Mouse (Mus musculus) midbrain, embryonic 15.5 days (tissue): ENCODE data around the gene Dusp27. TPM values are rescaled to one million over a fixed set of nuclear protein-coding genes. Genes with fewer than 3 reads are reported as not detected.
A peak's percentile ranks its signal among the peaks of the same experiment; 100 is the strongest.
"Not testable (repeated sequence)": the region's sequence is repeated elsewhere in the genome, so short reads cannot be mapped to it uniquely, and the experiment has no call there.

Experiments used
- ATAC-seq: fragments of 200-750 bp; cut with Nextera tagmentation; replicated peaks from 2 replicates; pipeline ENCODE4 v1.8.0; 2017; ENCODE audit warnings: moderate TSS enrichment
- H3K27ac ChIP-seq: fragments of 300-500 bp; sonication (generic); 2 replicates; pipeline ENCODE4 v1.5.1; 2015; ENCODE audit warnings: mild to moderate bottlenecking, inconsistent platforms
- H3K27me3 ChIP-seq: fragments of 300-500 bp; sonication (generic); replicated peaks from 2 replicates; pipeline ENCODE4 v1.6.1; 2015; ENCODE audit warnings: inconsistent platforms
- H3K36me3 ChIP-seq: fragments of 300-500 bp; sonication (generic); replicated peaks from 2 replicates; pipeline ENCODE4 v1.6.1; 2015; ENCODE audit warnings: inconsistent platforms
- H3K4me1 ChIP-seq: fragments of 300-500 bp; sonication (generic); 2 replicates; pipeline ENCODE4 v1.6.1; 2015; ENCODE audit warnings: inconsistent platforms
- H3K4me2 ChIP-seq: fragments of 300-500 bp; sonication (generic); 2 replicates; pipeline ENCODE4 v1.6.1; 2015; ENCODE audit warnings: inconsistent platforms, mild to moderate bottlenecking, moderate library complexity
- H3K4me3 ChIP-seq: fragments of 300-500 bp; sonication (generic); 2 replicates; pipeline ENCODE4 v1.5.1; 2015; ENCODE audit warnings: mild to moderate bottlenecking, inconsistent platforms
- H3K9ac ChIP-seq: fragments of 300-500 bp; sonication (generic); 2 replicates; pipeline ENCODE4 v1.6.1; 2015; ENCODE audit warnings: mild to moderate bottlenecking, inconsistent platforms
- H3K9me3 ChIP-seq: fragments of 300-500 bp; sonication (generic); 2 replicates; pipeline ENCODE4 v1.6.1; 2016; ENCODE audit warnings: inconsistent platforms
- WGBS: fragments of 180-500 bp; shearing (Covaris S2); methylation state at CpG from one replicate; pipeline ENCODE4 v1.1.7; 2015; ENCODE audit warnings: mixed read lengths; 5-methylcytosine and 5-hydroxymethylcytosine counted together
- polyA plus RNA-seq: library from polyadenylated mRNA; unstranded; fragments of >200 nt; fragmentation: Nextera tagmentation; extraction: Ambion mirVana; gene quantifications from 2 replicates; pipeline ENCODE4 v1.2.1, GENCODE M21; 2015

The Dusp27 gene
- polyA plus RNA-seq, 1 experiment from 2014 or later, result 1.7 TPM

GRCm38 (mm10) chr1:166155113-166155494 is 27.4 kb upstream of the Dusp27 start:
- Histone ChIP-seq H3K27ac (no peak overlapping the region), H3K36me3 (no peaks in the 10 kb centered on the region), H3K9me3 (no peaks in the 10 kb centered on the region), H3K27me3 (peaks cover 17% of the 10 kb centered on the region), H3K4me2 (no peak overlapping the region), H3K4me3 (no peak overlapping the region), H3K4me1 (peaks cover 11% of the 10 kb centered on the region; the same call in 1 of the 2 replicates), H3K9ac (no peak overlapping the region)
- 67% methylated on average over 10 of the region's 10 CpGs for WGBS
- ATAC-seq, result peak; percentile 22; the same call in 1 of the 2 replicates

- WGBS, result 24% methylated on average over 29 of the region's 29 CpGs
- Histone ChIP-seq H3K4me2 (peak overlapping the region; percentile 42), H3K27ac (no peak overlapping the region), H3K9me3 (no peaks in the 10 kb centered on the region), H3K36me3 (no peaks in the 10 kb centered on the region), H3K4me1 (peaks cover 11% of the 10 kb centered on the region; the same call in 1 of the 2 replicates), H3K4me3 (no peak overlapping the region), H3K9ac (no peak overlapping the region), H3K27me3 (peaks cover 16% of the 10 kb centered on the region)
- ATAC-seq, result peak; percentile 48
These were observed 26.7 kb upstream of the Dusp27 start for GRCm38 (mm10) chr1:166154162-166155112.

DNA sequence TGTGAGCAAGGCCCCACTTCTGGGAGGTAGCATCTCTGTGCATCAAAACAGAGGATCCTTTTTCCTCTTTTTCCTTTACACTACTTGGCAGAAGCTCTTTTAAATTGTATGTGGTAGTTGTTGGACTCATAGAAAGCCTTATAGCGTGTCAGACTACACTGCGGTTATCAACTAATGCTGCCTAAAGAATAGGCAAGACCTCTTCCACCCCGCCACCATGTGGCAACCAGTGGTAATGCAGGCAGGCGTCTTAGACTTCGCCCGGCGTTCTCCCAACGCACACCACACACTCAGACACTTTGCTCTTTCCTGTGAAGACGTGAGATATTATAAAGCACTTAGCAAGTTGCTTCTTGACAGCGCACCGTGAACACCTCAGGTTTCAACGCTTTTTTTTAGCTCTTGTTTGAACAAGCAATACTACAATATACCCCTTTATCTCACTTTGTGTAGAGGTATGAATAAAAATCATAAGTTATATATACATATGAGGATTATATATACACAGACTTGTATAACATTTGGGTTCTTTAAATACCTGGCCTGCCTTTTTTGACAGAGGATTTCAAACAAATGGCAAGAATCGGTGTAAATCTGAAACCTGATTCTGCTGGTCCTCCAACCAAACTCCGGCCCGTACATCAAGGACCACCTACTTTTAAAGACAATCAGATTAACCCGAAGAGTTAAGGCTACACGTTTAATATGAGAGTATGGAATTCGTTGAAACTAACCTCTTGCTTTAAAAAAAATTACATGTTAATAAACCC is 25.8 kb upstream of the Dusp27 start:
- ATAC-seq, result peak; percentile 55
- Histone ChIP-seq H3K4me2 (0 out of 2 replicates have a peak overlapping the region, but pooled peaks have one; percentile 22), H3K27me3 (peaks cover 16% of the 10 kb centered on the region), H3K9me3 (no peaks in the 10 kb centered on the region), H3K4me1 (peaks cover 11% of the 10 kb centered on the region; the same call in 1 of the 2 replicates), H3K9ac (no peak overlapping the region), H3K4me3 (no peak overlapping the region), H3K27ac (no peak overlapping the region), H3K36me3 (no peaks in the 10 kb centered on the region)
- WGBS, result 12% methylated on average over 18 of the region's 18 CpGs

GRCm38 (mm10) chr1:166152034-166152433 is 24.3 kb upstream of the Dusp27 start:
- H3K27ac ChIP-seq, result no peak overlapping the region
- ATAC-seq, result no peak
- no peaks in the 10 kb centered on the region for H3K9me3 ChIP-seq
- no peak overlapping the region for H3K4me2 ChIP-seq
- H3K4me1 ChIP-seq, result peaks cover 11% of the 10 kb centered on the region; the same call in 1 of the 2 replicates
- no peak overlapping the region for H3K4me3 ChIP-seq
- WGBS, result 93% methylated on average over 10 of the region's 10 CpGs
- H3K9ac ChIP-seq, result no peak overlapping the region
- peaks cover 16% of the 10 kb centered on the region for H3K27me3 ChIP-seq
- no peaks in the 10 kb centered on the region for H3K36me3 ChIP-seq

DNA sequence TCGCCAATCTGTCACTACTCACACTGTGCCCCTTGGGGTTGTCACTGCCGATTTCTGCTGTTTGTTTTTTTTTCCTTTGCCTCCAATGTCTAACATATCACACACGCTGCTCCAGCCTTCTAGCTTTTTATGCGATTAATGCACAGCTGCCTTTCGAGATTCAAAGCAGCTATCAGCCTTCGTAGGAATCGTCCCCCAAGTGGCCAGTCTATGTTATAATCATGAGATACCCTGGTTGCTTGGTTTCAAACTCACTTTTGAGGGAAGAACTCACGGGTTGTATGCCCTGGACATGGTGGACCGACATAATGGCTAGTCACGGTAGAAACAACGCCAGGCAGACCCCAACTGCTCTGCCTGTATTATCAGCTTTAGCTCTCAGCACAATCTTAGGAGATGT is 23.6 kb upstream of the Dusp27 start:
- Histone ChIP-seq H3K36me3 (no peaks in the 10 kb centered on the region), H3K9ac (no peak overlapping the region), H3K4me2 (no peak overlapping the region), H3K4me1 (peaks cover 11% of the 10 kb centered on the region; the same call in 1 of the 2 replicates), H3K4me3 (no peak overlapping the region), H3K27ac (no peak overlapping the region), H3K9me3 (no peaks in the 10 kb centered on the region), H3K27me3 (peaks cover 16% of the 10 kb centered on the region)
- 35% methylated on average over 11 of the region's 11 CpGs for WGBS
- no peak for ATAC-seq

- ATAC-seq, result no peak
- peaks cover 11% of the 10 kb centered on the region; the same call in 1 of the 2 replicates for H3K4me1 ChIP-seq
- H3K9ac ChIP-seq, result no peak overlapping the region
- no peaks in the 10 kb centered on the region for H3K36me3 ChIP-seq
- no peak overlapping the region for H3K27ac ChIP-seq
- H3K4me3 ChIP-seq, result no peak overlapping the region
- peaks cover 8% of the 10 kb centered on the region for H3K27me3 ChIP-seq
- no peaks in the 10 kb centered on the region for H3K9me3 ChIP-seq
- no peak overlapping the region for H3K4me2 ChIP-seq
- WGBS, result 80% methylated on average over 7 of the region's 7 CpGs
These were observed 22.3 kb upstream of the Dusp27 start for GRCm38 (mm10) chr1:166150035-166150434.

GRCm38 (mm10) chr1:166149441-166149840 is 21.7 kb upstream of the Dusp27 start:
- no peaks in the 10 kb centered on the region for H3K9me3 ChIP-seq
- no peak overlapping the region for H3K4me3 ChIP-seq
- 87% methylated on average over 4 of the region's 4 CpGs for WGBS
- no peak overlapping the region for H3K27ac ChIP-seq
- H3K4me2 ChIP-seq, result no peak overlapping the region
- no peaks in the 10 kb centered on the region for H3K36me3 ChIP-seq
- no peak overlapping the region for H3K9ac ChIP-seq
- no peak for ATAC-seq
- H3K27me3 ChIP-seq, result peaks cover 2% of the 10 kb centered on the region
- peaks cover 9% of the 10 kb centered on the region; the same call in 1 of the 2 replicates for H3K4me1 ChIP-seq

GRCm38 (mm10) chr1:166147657-166148056 is 19.9 kb upstream of the Dusp27 start:
- Histone ChIP-seq H3K9me3 (no peaks in the 10 kb centered on the region), H3K4me3 (no peak overlapping the region), H3K4me1 (0 out of 2 replicates have a peak, but pooled peaks cover 7% of the 10 kb centered on the region), H3K27me3 (no peaks in the 10 kb centered on the region), H3K4me2 (no peak overlapping the region), H3K36me3 (no peaks in the 10 kb centered on the region), H3K27ac (no peak overlapping the region), H3K9ac (no peak overlapping the region)
- 67% methylated on average over 3 of the region's 3 CpGs for WGBS
- ATAC-seq, result no peak

DNA sequence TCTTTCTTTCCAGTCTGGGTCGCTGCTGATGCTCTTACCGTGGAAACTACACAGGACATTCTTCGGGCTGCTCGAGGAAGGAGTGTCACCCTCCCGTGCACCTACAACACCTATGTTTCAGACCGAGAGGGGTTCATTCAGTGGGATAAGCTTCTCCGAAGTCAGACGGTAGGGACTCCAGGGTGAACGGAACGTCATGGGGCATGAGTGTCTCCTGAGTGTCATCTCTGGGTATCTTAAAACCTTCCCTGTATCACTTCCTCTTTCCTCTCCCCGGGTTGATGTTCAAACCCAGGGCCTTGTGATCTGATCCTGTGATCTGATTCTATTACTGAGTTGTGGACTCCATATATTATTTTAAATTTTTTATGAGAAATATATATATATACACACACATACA is 18.9 kb upstream of the Dusp27 start:
- 88% methylated on average over 11 of the region's 11 CpGs for WGBS

DNA sequence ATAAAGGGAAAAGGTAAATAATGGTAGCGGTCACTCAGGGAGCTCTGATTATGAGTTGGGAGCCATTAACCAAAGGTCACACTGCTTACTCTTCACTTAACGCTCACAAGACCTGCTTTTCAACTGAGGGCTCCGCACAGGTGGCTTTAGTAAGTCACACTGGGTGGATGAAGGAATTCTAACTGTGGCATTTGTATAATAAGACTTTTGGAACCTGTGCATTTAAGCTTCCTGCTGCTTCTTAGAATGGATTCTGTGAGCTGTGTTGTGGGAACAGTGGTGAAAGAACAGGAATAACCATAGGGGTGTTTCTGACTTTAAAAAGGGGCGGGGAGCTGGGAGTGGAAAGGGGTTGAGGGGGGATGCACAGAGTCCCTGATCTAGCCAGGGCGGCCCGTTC is 14.6 kb upstream of the Dusp27 start:
- no peak for ATAC-seq
- Histone ChIP-seq H3K27me3 (no peaks in the 10 kb centered on the region), H3K36me3 (no peaks in the 10 kb centered on the region), H3K9me3 (no peaks in the 10 kb centered on the region), H3K4me3 (no peak overlapping the region), H3K27ac (no peak overlapping the region), H3K9ac (no peak overlapping the region), H3K4me1 (peaks cover 7% of the 10 kb centered on the region; the same call in 1 of the 2 replicates), H3K4me2 (no peak overlapping the region)
- WGBS, result 83% methylated on average over 6 of the region's 6 CpGs

More for the DNA sequence above, 18.9 kb upstream of the Dusp27 start:
- Histone ChIP-seq H3K4me1 (0 out of 2 replicates have a peak, but pooled peaks cover 7% of the 10 kb centered on the region), H3K4me2 (no peak overlapping the region), H3K27ac (no peak overlapping the region), H3K9me3 (no peaks in the 10 kb centered on the region), H3K27me3 (no peaks in the 10 kb centered on the region), H3K9ac (no peak overlapping the region), H3K4me3 (no peak overlapping the region), H3K36me3 (no peaks in the 10 kb centered on the region)
- no peak for ATAC-seq

GRCm38 (mm10) chr1:166141868-166142267 is 14.1 kb upstream of the Dusp27 start:
- not testable (repeated sequence) for H3K36me3 ChIP-seq, H3K4me2 ChIP-seq, ATAC-seq, H3K4me1 ChIP-seq, H3K9me3 ChIP-seq, H3K27me3 ChIP-seq, H3K4me3 ChIP-seq, H3K27ac ChIP-seq, H3K9ac ChIP-seq
- 89% methylated on average over 9 of the region's 9 CpGs for WGBS

DNA sequence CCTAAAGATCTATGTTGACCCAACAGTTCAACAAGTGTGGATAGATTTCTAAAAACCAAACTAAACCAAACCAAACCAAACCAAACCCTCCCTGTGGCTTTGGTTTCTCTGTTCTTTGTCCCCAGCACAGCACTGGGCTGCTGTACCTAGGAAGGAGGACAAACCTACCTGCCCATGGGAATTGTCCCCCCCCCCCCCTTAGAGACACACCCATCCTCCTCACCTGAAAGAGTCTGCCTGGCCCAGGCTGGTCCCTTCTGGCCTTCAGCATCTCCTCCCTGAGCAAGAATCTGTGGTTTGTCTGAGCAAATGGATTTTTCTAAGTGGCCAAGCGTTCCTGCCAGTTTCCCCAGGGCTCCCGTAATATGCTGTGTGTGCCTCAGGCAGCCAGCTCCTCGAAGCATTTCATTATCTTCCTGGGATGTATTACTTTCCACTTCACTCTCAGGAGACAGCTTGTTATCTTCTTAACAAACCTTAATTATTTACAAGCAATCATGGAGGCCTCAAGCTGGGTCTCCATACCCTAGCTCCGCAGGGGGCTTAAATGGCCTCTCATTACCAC is 12.0 kb upstream of the Dusp27 start:
- Histone ChIP-seq H3K4me1 (peaks cover 7% of the 10 kb centered on the region; the same call in 1 of the 2 replicates), H3K36me3 (no peaks in the 10 kb centered on the region), H3K4me2 (no peak overlapping the region), H3K27ac (no peak overlapping the region), H3K9me3 (no peaks in the 10 kb centered on the region), H3K4me3 (no peak overlapping the region), H3K27me3 (no peaks in the 10 kb centered on the region), H3K9ac (no peak overlapping the region)
- ATAC-seq, result 0 out of 2 replicates have a peak, but pooled peaks have one; percentile 58
- 35% methylated on average over 4 of the region's 4 CpGs for WGBS
